Mouse (Mus musculus): ENCODE data around the gene Hoxc11. TPM values are rescaled to one million over a fixed set of nuclear protein-coding genes. Genes with fewer than 3 reads are reported as not detected.

The Hoxc11 gene
- total RNA-seq, 2 experiments from 2014 or later, result not detected

DNA sequence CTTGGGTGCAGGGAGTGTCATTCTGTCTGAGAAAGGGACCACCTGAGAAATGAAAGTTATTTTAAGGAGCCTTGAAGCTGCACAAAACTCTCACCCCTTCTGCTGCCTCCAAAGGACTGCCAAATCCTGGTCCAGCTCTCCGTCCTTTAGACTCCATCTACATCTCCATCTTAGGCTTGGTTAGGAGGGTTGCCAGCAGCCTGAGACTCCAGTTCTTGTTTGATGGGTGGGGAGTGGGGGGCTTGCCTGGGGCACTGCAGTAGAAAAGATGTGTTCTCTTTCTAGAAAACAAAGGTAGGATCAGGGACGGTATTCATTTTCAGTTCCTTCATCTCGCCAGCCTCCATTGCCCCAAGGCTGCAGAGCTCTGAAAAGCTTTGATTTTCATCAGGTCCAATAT is 43.2 kb downstream of the Hoxc11 start:
- no peak for DNase-seq (ENCODE audit: extremely low spot score in 1 of 2, low spot score in 2 of 2)
- no peak for TF ChIP-seq CTCF (IDR thresholded peaks at IDR 0.05)
- Histone ChIP-seq H3K27ac (no peak overlapping the region), H3K4me3 (no peak overlapping the region)
- intact Hi-C loops (cut with DNase I), result no loop called here

DNA sequence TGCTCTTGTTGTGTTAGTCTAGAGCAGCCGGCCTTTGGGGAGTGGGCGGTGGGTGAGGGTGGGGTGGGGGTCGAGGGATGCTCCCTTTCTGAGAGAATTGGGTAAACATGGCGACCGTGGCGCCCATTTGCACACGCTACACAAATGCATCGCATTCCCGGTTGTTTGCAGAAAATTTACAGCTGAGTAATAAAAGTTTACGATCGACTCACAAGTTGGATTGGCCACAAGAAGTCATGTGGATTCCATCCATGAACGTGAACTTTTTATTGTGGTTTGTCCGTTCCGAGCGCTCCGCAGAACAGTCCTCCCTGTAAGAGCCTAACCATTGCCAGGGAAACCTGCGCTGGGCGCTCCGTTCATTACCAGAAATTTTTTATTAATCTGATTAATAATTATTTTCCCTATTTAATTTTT is 43.7 kb downstream of the Hoxc11 start, which contains the start of gene Hoxc6:
TSS of gene Hoxc6 (plus strand) at position 319 of the 417 bp plus-strand sequence.
- intact Hi-C loops (cut with DNase I), result no loop called here
- TF ChIP-seq CTCF (IDR thresholded peaks at IDR 0.05), result no peak
- no peak for DNase-seq (ENCODE audit: extremely low spot score in 1 of 2, low spot score in 2 of 2)
- H3K4me3 ChIP-seq, result no peak within 1 kb of the TSS
- H3K27ac ChIP-seq, result no peak within 1 kb of the TSS

DNA sequence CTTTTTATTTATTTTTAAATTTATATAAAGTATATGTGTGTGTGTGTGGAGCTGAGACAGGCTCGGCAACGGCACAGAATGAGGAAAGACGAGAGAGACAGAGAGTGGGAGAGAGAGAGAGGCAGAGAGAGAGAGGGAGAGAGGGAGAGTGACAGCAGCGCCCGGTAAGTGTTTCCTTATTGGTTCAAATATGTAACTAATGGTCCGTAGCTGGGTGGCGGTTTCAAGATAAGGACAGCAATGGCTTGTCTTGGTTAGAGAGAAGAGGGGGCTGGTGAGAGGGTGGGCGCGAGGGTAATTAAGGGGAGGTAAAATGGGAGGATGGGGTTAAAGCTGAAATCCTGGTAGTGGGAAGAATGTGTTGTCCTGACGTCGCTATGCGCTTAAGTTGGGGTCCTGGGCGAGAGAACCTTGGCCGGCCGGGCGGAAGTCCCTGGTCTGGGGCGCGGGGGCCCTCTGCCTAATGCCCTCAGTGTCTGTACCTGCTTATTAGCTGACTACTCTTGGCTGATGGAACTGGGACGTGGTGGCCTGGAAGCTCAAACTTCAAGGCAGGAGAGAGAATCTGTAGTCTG is 44.5 kb downstream of the Hoxc11 start:
- Histone ChIP-seq H3K4me3 (no peak overlapping the region), H3K27ac (no peak overlapping the region)
- intact Hi-C loops (cut with DNase I), result no loop called here
- no peak for TF ChIP-seq CTCF (IDR thresholded peaks at IDR 0.05)
- DNase-seq (ENCODE audit: extremely low spot score in 1 of 2, low spot score in 2 of 2), result no peak

DNA sequence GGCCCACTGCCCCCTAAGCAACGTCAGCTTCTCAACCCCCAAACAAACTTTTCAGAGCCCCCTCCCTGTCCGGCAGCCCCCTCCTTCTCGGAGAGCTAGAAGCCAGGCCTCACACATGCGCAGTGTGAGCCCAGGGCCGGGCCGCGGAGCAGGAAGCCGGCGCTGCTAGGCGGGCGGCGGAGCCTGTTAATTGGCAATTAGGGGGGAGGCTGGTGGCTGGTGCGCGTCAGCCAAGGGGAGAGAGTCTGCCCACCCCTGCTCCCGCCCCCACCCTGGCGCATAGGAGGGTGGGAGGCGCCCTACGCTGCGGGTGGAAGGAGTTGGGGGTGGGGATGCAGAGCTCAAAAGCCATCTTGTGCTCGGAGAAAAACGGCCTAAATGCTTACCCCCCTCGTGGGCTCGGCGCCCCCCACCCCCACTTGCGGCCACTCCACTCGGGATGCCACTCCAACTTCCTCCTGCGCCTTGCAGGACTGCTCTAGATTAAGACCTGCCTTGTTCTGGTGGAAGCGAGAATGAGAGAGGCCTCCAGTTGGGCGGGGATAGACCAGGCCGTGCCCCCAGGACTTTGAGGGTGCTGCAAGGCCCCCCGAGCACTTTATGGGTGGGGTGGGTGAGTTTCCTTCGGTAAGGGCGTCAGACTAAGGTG is 45.1 kb downstream of the Hoxc11 start:
- DNase-seq (ENCODE audit: extremely low spot score in 1 of 2, low spot score in 2 of 2), result peak in 1 of 2 experiments; percentile 26
- Histone ChIP-seq H3K4me3 (peak overlapping the region; percentile 15), H3K27ac (no peak overlapping the region)
- no peak for TF ChIP-seq CTCF (IDR thresholded peaks at IDR 0.05)
- intact Hi-C loops (cut with DNase I), result no loop called here

DNA sequence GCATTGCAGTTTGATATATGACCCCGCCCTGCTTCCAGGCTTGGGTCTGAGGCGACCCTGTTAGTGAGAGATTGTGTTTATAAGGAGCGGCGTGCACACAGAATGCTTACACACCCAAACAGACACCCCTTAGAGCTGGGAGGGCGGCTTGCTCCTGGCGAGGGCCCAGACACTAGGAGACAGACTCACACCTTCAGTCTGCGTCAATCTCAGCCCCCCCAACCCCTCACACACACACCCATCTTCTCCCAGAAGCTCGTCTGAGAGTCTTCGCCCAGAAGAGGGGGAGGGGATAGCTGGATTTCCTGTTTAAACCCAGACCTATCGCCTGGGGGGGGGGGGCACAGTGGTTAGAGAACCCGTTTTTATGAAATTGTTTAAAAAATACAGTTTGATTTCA is 45.7 kb downstream of the Hoxc11 start:
- TF ChIP-seq CTCF (IDR thresholded peaks at IDR 0.05), result no peak

DNA sequence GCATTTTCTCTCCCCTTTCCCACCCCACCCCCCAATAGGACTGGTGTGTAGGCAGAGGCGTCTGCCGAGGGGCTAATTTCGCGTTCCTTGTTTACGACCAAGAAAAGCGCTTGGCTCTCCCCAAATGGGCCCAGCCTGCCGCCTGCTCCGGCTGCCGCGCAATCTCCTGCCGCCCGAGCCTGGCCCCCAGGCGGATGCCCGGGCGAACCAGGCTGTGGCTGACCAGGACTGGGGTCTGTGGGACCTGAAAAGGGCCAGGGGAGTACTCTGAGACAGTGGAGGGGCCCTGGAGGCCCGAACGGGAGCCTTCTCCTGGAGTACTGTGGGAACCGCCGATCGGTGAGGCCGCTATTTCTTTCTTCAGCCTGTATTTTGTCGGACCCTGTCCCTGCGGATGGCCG is 46.3 kb downstream of the Hoxc11 start:
- Histone ChIP-seq H3K4me3 (no peak overlapping the region), H3K27ac (no peak overlapping the region)
- intact Hi-C loops (cut with DNase I), result no loop called here
- no peak for TF ChIP-seq CTCF (IDR thresholded peaks at IDR 0.05)
- DNase-seq (ENCODE audit: extremely low spot score in 1 of 2, low spot score in 2 of 2), result no peak

More for the DNA sequence above, 45.7 kb downstream of the Hoxc11 start:
- intact Hi-C loops (cut with DNase I), result no loop called here
- no peak for DNase-seq (ENCODE audit: extremely low spot score in 1 of 2, low spot score in 2 of 2)
- Histone ChIP-seq H3K27ac (no peak overlapping the region), H3K4me3 (no peak overlapping the region)

DNA sequence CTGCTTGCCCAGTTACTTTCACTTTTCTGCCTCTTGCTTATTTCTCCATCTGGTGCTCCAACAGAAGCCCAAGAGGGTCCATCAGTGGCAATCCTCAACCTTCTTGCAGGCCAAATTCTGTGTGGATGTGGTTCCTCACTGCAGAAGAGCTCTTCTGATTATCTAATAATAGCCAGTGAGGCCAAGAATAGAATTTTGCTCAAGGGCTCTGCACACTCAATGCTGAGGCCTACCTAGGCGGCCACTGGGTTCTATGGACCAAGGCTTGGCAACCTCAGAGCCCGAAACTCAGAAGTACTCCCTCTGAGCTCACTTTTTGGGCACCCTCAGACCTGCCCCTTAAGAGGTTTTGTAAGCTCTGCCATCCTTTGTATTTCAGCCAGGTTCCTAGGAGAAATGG is 47.1 kb downstream of the Hoxc11 start:
- DNase-seq (ENCODE audit: extremely low spot score in 1 of 2, low spot score in 2 of 2), result no peak
- Histone ChIP-seq H3K4me3 (no peak overlapping the region), H3K27ac (no peak overlapping the region)
- intact Hi-C loops (cut with DNase I), result no loop called here
- TF ChIP-seq CTCF (IDR thresholded peaks at IDR 0.05), result no peak

DNA sequence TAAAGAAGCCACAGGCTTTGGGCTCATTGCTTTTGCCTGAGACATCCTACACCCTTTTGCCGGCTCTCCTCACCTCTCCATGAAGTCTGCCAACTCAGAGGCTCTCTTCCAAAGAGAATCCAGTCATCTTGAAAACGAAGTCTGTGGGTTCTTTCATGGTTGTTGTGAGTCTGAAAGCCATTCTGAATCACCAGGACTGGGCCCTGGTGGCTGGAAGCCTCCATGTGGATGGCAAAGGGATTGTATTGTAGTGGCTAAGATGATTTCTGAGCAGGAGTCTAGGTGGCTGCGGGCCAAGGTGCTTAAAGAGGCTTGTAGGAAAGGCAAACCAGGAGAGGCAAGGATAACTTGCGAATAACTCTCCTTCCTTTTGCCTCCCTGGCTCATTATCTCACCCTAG is 47.9 kb downstream of the Hoxc11 start:
- no peak for TF ChIP-seq CTCF (IDR thresholded peaks at IDR 0.05)
- no peak overlapping the region for H3K27ac ChIP-seq
- no peak for DNase-seq (ENCODE audit: extremely low spot score in 1 of 2, low spot score in 2 of 2)
- intact Hi-C loops (cut with DNase I), result no loop called here
- H3K4me3 ChIP-seq, result no peak overlapping the region

DNA sequence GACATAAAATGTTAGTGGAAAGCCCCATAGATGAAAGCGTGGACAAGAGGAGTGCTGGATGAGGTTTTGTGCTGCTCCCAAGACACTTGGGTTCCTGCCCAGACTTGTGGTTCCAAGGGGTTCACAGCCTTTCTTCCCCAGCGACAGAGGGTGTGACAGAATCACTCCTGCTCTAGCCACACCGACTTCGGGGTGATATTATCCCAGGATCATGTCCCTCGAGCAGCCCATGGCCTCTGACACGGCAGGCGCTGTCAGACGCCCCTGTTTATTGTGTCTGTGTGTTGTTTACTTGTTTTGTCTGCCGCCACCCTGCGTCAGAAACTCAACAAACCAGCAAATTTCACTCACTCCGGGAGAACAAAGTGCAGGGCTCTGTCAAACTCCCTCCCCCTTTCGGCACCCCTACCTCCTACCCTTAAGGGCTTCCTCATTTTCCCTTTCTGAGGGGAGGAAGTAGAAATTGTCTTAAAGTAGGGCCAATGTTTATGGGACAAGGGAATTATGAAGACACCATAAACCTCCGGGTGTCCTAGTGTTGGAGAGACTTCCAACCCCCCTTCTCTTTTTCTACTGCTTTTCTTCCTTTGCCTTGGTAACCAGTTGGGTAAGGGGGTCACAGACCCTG is 48.7 kb downstream of the Hoxc11 start:
- no peak overlapping the region for H3K27ac ChIP-seq
- intact Hi-C loops (cut with DNase I), result no loop called here
- DNase-seq (ENCODE audit: extremely low spot score in 1 of 2, low spot score in 2 of 2), result no peak
- no peak for TF ChIP-seq CTCF (IDR thresholded peaks at IDR 0.05)
- no peak overlapping the region for H3K4me3 ChIP-seq

DNA sequence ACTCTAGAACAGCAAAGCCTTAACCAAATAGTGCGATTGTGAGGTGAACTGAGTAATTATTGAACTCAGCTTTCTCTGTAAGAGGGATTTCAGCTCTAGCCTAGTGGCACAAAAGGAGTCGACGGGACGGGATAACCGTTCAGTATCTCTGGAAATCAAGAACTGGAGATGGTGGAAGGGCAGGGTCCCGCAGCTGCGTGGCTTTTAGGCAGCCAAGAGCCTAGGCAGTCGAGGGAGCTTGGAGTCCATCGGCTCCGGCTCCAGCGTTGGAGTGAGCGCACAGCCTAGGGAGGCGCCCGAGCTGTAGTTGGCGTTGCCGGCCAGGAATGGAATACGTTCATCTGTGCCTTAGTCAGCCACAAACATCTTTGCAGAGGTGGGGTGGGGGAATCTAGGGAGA is 51.1 kb downstream of the Hoxc11 start:
- Histone ChIP-seq H3K4me3 (no peak overlapping the region), H3K27ac (no peak overlapping the region)
- intact Hi-C loops (cut with DNase I), result no loop called here
- no peak for DNase-seq (ENCODE audit: extremely low spot score in 1 of 2, low spot score in 2 of 2)
- no peak for TF ChIP-seq CTCF (IDR thresholded peaks at IDR 0.05)

DNA sequence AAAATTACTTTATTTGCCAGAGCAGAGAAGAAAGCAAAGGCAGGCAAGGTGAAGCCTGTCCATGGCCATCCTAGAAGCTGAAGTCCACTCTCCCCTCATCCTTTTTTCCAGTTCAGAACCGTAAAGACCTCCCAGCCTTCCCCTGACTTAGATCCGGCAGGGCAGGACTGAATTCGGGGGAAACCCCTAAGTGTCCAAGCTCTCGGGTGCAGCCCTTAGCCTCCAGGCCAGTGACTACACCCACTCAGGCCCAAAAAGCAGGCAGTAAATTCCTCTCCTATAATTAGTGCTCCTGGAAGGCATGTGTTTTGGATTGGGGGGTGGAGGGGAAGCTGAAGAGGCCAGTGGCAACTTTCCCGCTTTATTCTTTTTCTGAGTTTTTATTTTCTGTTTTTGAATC is 51.6 kb downstream of the Hoxc11 start:
- intact Hi-C loops (cut with DNase I), result no loop called here
- Histone ChIP-seq H3K4me3 (no peak overlapping the region), H3K27ac (no peak overlapping the region)
- TF ChIP-seq CTCF (IDR thresholded peaks at IDR 0.05), result no peak
- DNase-seq (ENCODE audit: extremely low spot score in 1 of 2, low spot score in 2 of 2), result no peak

DNA sequence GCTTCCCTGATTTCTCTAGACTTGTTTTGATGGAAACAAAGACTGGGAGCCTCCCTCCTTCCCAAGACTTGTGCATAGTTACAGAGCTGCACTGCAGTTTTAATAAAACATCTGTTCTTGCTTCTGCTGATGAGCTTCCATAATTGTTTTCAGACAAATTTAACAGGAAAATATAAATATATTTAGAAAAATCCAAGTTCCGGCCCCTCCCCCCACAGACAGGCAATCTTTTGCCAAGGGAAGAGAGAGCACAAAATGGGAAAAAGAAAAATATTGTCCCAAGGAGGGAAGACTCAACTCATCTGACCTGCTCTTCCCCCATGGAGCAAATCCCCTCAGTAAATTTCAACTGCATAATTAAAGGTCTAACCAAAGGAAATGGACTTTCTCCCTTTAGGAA is 52.1 kb downstream of the Hoxc11 start:
- no peak for DNase-seq (ENCODE audit: extremely low spot score in 1 of 2, low spot score in 2 of 2)
- Histone ChIP-seq H3K4me3 (no peak overlapping the region), H3K27ac (no peak overlapping the region)
- TF ChIP-seq CTCF (IDR thresholded peaks at IDR 0.05), result no peak
- intact Hi-C loops (cut with DNase I), result no loop called here

Small RNA genes within 50 kb of the gene (microRNA-seq; reads per million reads assigned to microRNA genes)
- gene Mir196a-2, result 0.24 to 0.48 reads per million in 2 experiments

Other genes with a start within 250 kb of the Hoxc11 start
- 10 to 100 TPM; 79.8 to 85.7 TPM for gene Calcoco1, start 232.2 kb upstream of the Hoxc11 start, total RNA-seq (2021)
- gene Hoxc13, start 33.3 kb upstream of the Hoxc11 start, total RNA-seq (2021), result not detected
- not detected for gene Hoxc12, start 17.7 kb upstream of the Hoxc11 start, total RNA-seq (2021)
- gene Hoxc10, start 12.4 kb downstream of the Hoxc11 start, total RNA-seq (2021), result not detected
- gene Hoxc5, start 13.0 kb downstream of the Hoxc11 start, total RNA-seq (2021), result not detected
- gene Hoxc9, start 22.0 kb downstream of the Hoxc11 start, total RNA-seq (2021), result not detected
- gene Hoxc8, start 36.2 kb downstream of the Hoxc11 start, total RNA-seq (2021), result not detected
- gene Hoxc6, start 43.8 kb downstream of the Hoxc11 start, total RNA-seq (2021), result not detected
- gene Hoxc4, start 64.5 kb downstream of the Hoxc11 start, total RNA-seq (2021), result not detected
- 10 to 100 TPM; 20.7 to 23.2 TPM for gene Smug1, start 212.7 kb downstream of the Hoxc11 start, total RNA-seq (2021)

All from left cerebral cortex, adult 2 months (tissue).